Mouse (Mus musculus) limb, embryonic 11.5 days (tissue): ENCODE data around the gene Ccdc187. TPM values are rescaled to one million over a fixed set of nuclear protein-coding genes. Genes with fewer than 3 reads are reported as not detected.

Experiments
- ATAC-seq: fragments of 200-750 bp; cut with Nextera tagmentation; 2 replicates; pipeline ENCODE4 v1.8.0; 2017; ENCODE audit warnings: low read depth; ENCODE audit not compliant: insufficient number of reproducible peaks, low FRiP score, low TSS enrichment
- DNase-seq: peaks from one replicate; pipeline ENCODE4 v3.0.0-alpha.2; 2015; ENCODE audit warnings: low spot score
- H3K27ac ChIP-seq: fragments of 300-500 bp; sonication (generic); replicated peaks from 2 replicates; pipeline ENCODE4 v1.5.1; 2014; ENCODE audit warnings: low read depth, mild to moderate bottlenecking, low read length
- H3K27me3 ChIP-seq: fragments of 300-500 bp; sonication (generic); 2 replicates; pipeline ENCODE4 v1.6.1; 2014; ENCODE audit warnings: mild to moderate bottlenecking, low read length, mixed read lengths; ENCODE audit not compliant: control insufficient read depth, insufficient read depth
- H3K36me3 ChIP-seq: fragments of 300-500 bp; sonication (generic); 2 replicates; pipeline ENCODE4 v1.6.1; 2014; ENCODE audit warnings: mild to moderate bottlenecking, low read length, moderate library complexity, mixed read lengths; ENCODE audit not compliant: control insufficient read depth, insufficient read depth
- H3K4me1 ChIP-seq: fragments of 300-500 bp; sonication (generic); 2 replicates; pipeline ENCODE4 v1.6.1; 2014; ENCODE audit warnings: low read length, mixed read lengths; ENCODE audit not compliant: control insufficient read depth, insufficient read depth
- H3K4me2 ChIP-seq: fragments of 300-500 bp; sonication (generic); 2 replicates; pipeline ENCODE4 v1.6.1; 2014; ENCODE audit warnings: low read depth, mild to moderate bottlenecking, moderate library complexity; ENCODE audit not compliant: severe bottlenecking
- H3K4me3 ChIP-seq: fragments of 300-500 bp; sonication (generic); 2 replicates; pipeline ENCODE4 v1.5.1; 2014; ENCODE audit warnings: low read depth, low read length
- H3K9ac ChIP-seq: fragments of 300-500 bp; sonication (generic); 2 replicates; pipeline ENCODE4 v1.6.1; 2014; ENCODE audit warnings: mild to moderate bottlenecking, low read length
- H3K9me3 ChIP-seq: fragments of 300-500 bp; sonication (generic); 2 replicates; pipeline ENCODE4 v1.6.1; 2016; ENCODE audit warnings: low read length; ENCODE audit not compliant: control insufficient read depth
- WGBS: fragments of 180-500 bp; shearing (Covaris S2); extraction: QIAGEN DNeasy Blood & Tissue Kit; methylation state at CpG from one replicate; pipeline ENCODE4 v1.1.7; 2014; 5-methylcytosine and 5-hydroxymethylcytosine counted together
- polyA plus RNA-seq: library from polyadenylated mRNA; unstranded; fragments of >200 nt; fragmentation: Nextera tagmentation; extraction: Ambion mirVana; gene quantifications from 2 replicates; pipeline ENCODE4 v1.2.1, GENCODE M21; 2014

Gene Ccdc187
- polyA plus RNA-seq, result not detected in 2 replicates

DNA sequence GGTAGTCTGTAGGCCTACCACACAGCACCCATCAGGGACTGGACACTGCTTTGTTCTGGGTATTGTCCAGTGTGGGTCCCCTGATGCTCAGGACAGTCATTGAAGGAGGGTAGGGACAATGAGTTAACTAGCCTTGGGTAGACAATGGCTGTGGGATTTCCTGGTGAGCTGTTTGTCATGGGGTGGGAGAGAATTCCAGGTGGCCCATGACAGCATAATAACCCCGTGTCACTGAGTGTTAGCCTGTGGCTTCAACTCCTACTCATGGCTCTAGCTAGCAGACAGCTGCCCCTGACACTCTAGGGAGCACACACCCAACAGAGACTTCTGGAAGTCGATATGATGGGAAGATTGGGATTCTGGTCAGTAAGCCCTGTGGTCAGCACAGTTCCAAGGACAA, at the start of gene Ccdc187:
TSS of gene Ccdc187 (minus strand) at position 101 of the 400 bp plus-strand sequence.
- no peak for DNase-seq
- no peak within 1 kb of the TSS for H3K4me2 ChIP-seq
- H3K4me3 ChIP-seq, result no peak within 1 kb of the TSS
- no peaks in the 10 kb centered on the region; the same call in 1 of the 2 replicates for H3K9me3 ChIP-seq
- H3K4me1 ChIP-seq, result peaks cover 9% of the 10 kb centered on the region
- no peak for ATAC-seq
- 0 out of 2 replicates have a peak, but pooled peaks cover under 1% of the 10 kb centered on the region for H3K27me3 ChIP-seq
- WGBS, result 78% methylated on average over 2 of the region's 2 CpGs
- no peak within 1 kb of the TSS for H3K9ac ChIP-seq
- no peak within 1 kb of the TSS for H3K27ac ChIP-seq
- no peaks in the 10 kb centered on the region for H3K36me3 ChIP-seq

DNA sequence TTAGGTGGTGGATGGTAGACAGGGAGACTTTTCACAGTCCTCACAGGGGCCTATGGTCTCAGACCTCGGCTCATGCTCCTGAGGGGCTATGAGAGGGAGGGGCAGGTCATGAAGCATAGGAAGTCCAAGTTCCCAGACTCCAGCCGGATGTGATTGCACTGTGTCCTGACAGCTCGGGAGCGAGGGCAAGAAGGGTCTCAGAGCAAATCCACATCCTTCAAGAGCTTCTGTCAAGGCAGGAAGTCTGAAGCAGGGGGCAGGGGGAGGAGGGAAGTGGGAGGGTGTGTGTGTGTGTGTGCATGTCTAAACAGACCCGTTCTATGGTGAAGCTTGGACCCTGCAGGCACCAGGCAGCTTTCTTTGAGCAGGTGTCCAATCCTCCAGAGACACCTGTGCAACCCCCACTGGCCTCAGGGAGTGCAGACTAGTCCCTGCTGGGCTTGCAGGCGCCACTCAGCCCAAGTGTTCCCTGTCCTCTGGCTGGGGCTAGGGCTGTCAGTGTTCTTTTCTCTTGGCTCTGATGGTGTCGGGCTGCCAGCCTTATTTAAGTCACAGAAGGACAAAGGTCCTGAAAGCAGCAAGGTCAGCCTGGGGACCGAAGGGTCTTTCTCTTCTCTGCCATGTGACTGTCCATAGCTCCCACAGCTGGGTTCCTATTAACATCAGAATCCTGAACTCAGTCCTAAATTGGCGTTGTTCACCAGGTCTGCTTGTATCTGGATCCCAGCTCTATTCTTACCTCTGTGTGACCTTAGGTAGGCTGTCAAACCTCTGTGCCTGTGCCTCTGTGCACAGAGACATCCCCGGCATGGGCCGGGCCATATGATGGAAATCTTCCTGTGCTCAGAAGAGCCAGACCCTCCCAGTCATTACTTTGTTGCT, 48.5 kb upstream of the Ccdc187 start:
- no peak for ATAC-seq

GRCm38 (mm10) chr2:26342044-26342443, 47.7 kb upstream of the Ccdc187 start:
- no peak for ATAC-seq
- H3K4me1 ChIP-seq, result no peaks in the 10 kb centered on the region
- no peak overlapping the region for H3K9ac ChIP-seq
- WGBS, result 89% methylated on average over 10 of the region's 10 CpGs
- H3K4me2 ChIP-seq, result no peak overlapping the region
- peaks cover 13% of the 10 kb centered on the region for H3K36me3 ChIP-seq
- H3K9me3 ChIP-seq, result no peaks in the 10 kb centered on the region
- no peak overlapping the region for H3K27ac ChIP-seq
- no peaks in the 10 kb centered on the region for H3K27me3 ChIP-seq
- DNase-seq, result no peak
- no peak overlapping the region for H3K4me3 ChIP-seq

More for the DNA sequence above, 48.5 kb upstream of the Ccdc187 start:
- Histone ChIP-seq H3K4me2 (no peak overlapping the region), H3K4me1 (no peaks in the 10 kb centered on the region), H3K27ac (no peak overlapping the region), H3K9me3 (no peaks in the 10 kb centered on the region), H3K27me3 (no peaks in the 10 kb centered on the region), H3K9ac (no peak overlapping the region), H3K4me3 (no peak overlapping the region), H3K36me3 (peaks cover 13% of the 10 kb centered on the region)
- 79% methylated on average over 11 of the region's 11 CpGs for WGBS
- no peak for DNase-seq

DNA sequence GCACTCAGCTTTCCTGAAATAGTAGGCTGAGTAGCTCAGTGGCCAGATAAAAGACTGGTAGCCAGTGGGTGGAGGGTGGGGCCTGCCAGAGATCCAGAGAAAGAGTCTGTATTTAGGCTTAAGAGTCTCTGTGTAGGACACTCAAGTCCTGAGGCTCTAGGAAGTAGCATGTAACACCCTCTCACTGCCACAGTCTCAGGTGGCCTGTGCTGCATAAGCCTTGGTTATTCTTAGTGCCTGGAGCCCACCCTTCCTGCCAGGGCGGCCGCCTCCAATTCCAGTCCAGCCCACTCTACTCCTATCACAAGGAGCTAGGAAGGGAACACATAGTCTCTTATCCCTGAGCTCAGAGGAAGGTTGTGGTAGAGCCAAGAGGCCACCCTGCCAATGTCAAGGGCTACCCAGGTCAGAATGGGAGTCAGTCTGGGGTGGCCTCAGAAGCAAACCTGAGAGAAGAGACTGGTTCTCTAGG, 47.2 kb upstream of the Ccdc187 start:
- ATAC-seq, result no peak
- H3K27ac ChIP-seq, result no peak overlapping the region
- H3K4me1 ChIP-seq, result no peaks in the 10 kb centered on the region
- H3K27me3 ChIP-seq, result no peaks in the 10 kb centered on the region
- H3K4me3 ChIP-seq, result no peak overlapping the region
- H3K9ac ChIP-seq, result no peak overlapping the region
- 90% methylated on average over 2 of the region's 2 CpGs for WGBS
- H3K36me3 ChIP-seq, result peaks cover 13% of the 10 kb centered on the region
- no peak for DNase-seq
- H3K4me2 ChIP-seq, result no peak overlapping the region
- H3K9me3 ChIP-seq, result no peaks in the 10 kb centered on the region

DNA sequence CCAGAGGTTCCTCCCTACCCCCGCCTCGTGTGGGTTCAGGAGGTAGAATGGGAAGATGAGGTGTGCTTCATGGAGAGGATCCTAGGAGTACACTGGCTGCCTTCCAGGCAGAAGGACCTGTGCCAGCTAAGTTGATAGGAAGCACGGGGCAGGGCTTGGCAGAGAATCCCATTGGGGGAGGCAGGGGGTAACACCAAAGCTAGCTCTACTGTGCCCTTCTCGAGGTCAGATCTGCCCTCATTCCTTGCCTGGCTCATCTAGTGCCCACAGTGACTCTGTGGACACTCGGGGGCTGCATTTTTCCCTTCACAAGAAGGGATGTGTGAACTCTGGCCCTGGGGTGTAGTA, 44.8 kb upstream of the Ccdc187 start:
- Histone ChIP-seq H3K4me3 (no peak overlapping the region), H3K4me1 (no peaks in the 10 kb centered on the region), H3K9me3 (no peaks in the 10 kb centered on the region), H3K27me3 (no peaks in the 10 kb centered on the region), H3K36me3 (peaks cover 11% of the 10 kb centered on the region), H3K27ac (no peak overlapping the region), H3K9ac (no peak overlapping the region), H3K4me2 (no peak overlapping the region)
- ATAC-seq, result no peak
- DNase-seq, result no peak
- WGBS, result 91% methylated on average over 5 of the region's 5 CpGs

GRCm38 (mm10) chr2:26338302-26339203, 44.2 kb upstream of the Ccdc187 start:
- no peaks in the 10 kb centered on the region for H3K27me3 ChIP-seq
- no peaks in the 10 kb centered on the region for H3K9me3 ChIP-seq
- 91% methylated on average over 8 of the region's 13 CpGs for WGBS
- H3K4me3 ChIP-seq, result no peak overlapping the region
- no peak overlapping the region for H3K27ac ChIP-seq
- no peak overlapping the region for H3K4me2 ChIP-seq
- DNase-seq (no peak), ATAC-seq (no peak)
- H3K4me1 ChIP-seq, result no peaks in the 10 kb centered on the region
- no peak overlapping the region for H3K9ac ChIP-seq
- H3K36me3 ChIP-seq, result peaks cover 11% of the 10 kb centered on the region

DNA sequence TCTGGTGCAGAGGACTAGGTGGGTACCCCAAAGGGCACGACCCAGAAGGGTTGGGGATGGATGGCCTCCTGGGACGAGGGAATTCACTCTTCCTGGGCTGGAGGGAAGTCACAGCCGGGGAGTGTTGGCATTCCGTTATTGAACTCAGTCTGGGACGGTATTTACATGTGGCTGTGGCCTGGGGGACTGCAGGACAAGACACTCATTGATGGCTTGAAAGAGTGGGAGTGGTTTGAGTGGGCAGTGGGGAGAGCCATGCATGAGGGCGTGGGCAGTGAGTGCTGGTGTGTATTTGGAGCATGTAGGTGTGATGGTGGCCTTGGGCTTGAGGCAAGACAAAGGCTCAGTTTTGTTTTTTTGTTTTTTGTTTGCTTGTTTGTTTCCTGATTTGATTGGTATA, 36.3 kb upstream of the Ccdc187 start:
- H3K36me3 ChIP-seq, result peaks cover 17% of the 10 kb centered on the region
- ATAC-seq, result no peak
- 75% methylated on average over 6 of the region's 6 CpGs for WGBS

GRCm38 (mm10) chr2:26330056-26330468, 35.7 kb upstream of the Ccdc187 start:
- Histone ChIP-seq H3K9ac (no peak overlapping the region), H3K4me1 (no peaks in the 10 kb centered on the region), H3K4me3 (no peak overlapping the region), H3K4me2 (no peak overlapping the region), H3K27ac (no peak overlapping the region), H3K9me3 (no peaks in the 10 kb centered on the region), H3K27me3 (no peaks in the 10 kb centered on the region), H3K36me3 (peaks cover 17% of the 10 kb centered on the region)
- WGBS, result 93% methylated on average over 4 of the region's 4 CpGs
- no peak for DNase-seq
- ATAC-seq, result no peak

More for the DNA sequence above, 36.3 kb upstream of the Ccdc187 start:
- H3K9me3 ChIP-seq, result no peaks in the 10 kb centered on the region
- H3K4me3 ChIP-seq, result no peak overlapping the region
- no peak overlapping the region for H3K27ac ChIP-seq
- no peaks in the 10 kb centered on the region for H3K27me3 ChIP-seq
- H3K4me2 ChIP-seq, result no peak overlapping the region
- no peaks in the 10 kb centered on the region for H3K4me1 ChIP-seq
- H3K9ac ChIP-seq, result no peak overlapping the region
- no peak for DNase-seq
